Mouse (Mus musculus): Measurements from ENCODE around the gene Gm11559. TPM values are rescaled to one million over a fixed set of nuclear protein-coding genes. Genes with fewer than 3 reads are reported as not detected.

Gene Gm11559
- not detected for polyA plus RNA-seq (2014; fragmentation: Illumina TruSeq; extraction: RNeasy Lipid Tissue Mini Kit (QIAGEN cat#74804); ENCODE audit: low read depth, low replicate concordance)

GRCm38 (mm10) chr11:99864176-99864575 lies at the start of gene Gm11559:
Gene Gm11559, plus strand, starts transcription at chr11:99864476.

DNA sequence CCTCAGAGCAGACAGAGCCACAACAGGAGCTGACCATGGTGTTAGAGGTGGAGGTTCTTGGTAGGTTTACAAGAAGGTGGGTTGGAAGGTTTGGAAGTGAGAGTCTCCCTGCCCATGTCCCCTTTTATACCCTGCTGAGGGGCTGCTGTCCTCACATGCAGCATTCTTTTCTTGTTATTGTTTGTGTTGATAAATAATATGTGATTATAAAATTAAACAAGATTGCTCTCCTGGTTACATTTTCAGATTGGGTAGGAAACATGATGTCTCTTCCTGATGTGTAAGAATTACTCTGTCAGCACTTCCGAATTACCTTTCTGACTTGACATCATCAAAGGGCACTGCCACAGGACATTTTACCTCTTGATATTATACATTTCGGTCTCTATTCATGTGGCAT lies 48.7 kb upstream of the Gm11559 start, which contains the start of gene Gm11564:
Gene Gm11564, minus strand, starts transcription at position 101 of the 400 bp plus-strand sequence.

DNA sequence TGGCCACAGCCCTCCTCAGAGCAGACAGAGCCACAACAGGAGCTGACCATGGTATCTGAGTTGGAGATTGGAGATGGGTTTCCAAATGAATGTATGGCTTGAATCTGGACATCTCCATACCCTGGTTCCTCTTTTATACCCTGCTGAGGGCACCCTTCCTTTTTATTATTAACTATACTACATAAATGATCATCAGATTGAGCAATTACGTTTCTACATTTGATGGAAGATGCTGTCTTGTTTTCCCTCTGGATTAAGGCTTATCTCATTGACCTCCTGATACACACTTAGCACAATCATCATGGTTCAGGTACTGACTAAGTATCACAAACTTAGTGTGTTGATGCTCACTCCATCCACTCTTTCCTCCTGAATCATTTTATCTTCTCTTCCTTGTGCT lies 26.3 kb upstream of the Gm11559 start, which contains the start of gene 2300003K06Rik:
Gene 2300003K06Rik, minus strand, starts transcription at position 101 of the 400 bp plus-strand sequence.

DNA sequence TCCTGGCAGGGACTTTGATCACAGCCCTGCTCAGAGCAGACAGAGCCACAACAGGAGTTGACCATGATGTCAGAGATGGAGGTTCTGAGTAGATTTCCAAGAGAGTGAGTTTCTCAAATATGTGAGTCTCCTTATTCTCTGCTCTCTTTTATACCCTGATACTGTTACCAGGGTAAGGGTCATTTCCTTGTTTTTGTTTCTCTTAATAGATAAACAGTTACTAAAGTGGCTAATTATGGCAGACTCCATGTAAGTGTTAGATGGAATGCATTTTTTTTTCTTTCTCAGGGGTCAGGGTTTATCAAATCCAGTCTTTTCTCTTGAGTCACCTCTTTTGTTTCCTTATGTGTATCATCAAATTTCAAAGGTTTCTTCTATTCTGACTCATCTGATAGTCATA lies 12.8 kb upstream of the Gm11559 start, which contains the start of gene Krtap4-16:
Gene Krtap4-16, minus strand, starts transcription at position 101 of the 400 bp plus-strand sequence.

GRCm38 (mm10) chr11:99857617-99858016 lies 6.7 kb upstream of the Gm11559 start, which contains the start of gene Gm11568:
Gene Gm11568, plus strand, starts transcription at chr11:99857917.

GRCm38 (mm10) chr11:99873089-99873488 lies 8.8 kb downstream of the Gm11559 start, which contains the start of gene Krtap9-1:
Gene Krtap9-1, plus strand, starts transcription at chr11:99873389.

GRCm38 (mm10) chr11:99878887-99879286 lies 14.6 kb downstream of the Gm11559 start, which contains the start of gene Gm11567:
Gene Gm11567, plus strand, starts transcription at chr11:99879187.

DNA sequence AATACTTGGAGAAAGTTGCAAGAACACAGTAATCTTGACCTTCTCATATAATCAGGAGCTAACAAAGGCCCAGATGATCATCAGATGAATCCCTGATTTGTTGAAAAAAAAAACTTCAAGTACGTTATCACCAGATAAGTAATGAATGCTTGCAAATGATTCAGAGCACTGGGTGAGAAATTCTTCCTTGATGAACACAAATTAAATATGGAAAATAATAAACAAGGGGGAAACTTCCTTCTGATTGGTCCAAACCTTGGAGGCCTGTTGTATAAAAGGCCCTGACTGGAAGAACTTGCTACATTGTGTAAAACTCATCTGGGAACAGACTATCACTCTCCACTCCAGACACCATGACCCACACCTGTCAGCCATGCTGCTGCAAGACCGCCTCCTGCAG lies 43.3 kb downstream of the Gm11559 start, which contains the start of gene Krtap31-1:
Gene Krtap31-1, plus strand, starts transcription at position 301 of the 400 bp plus-strand sequence.

DNA sequence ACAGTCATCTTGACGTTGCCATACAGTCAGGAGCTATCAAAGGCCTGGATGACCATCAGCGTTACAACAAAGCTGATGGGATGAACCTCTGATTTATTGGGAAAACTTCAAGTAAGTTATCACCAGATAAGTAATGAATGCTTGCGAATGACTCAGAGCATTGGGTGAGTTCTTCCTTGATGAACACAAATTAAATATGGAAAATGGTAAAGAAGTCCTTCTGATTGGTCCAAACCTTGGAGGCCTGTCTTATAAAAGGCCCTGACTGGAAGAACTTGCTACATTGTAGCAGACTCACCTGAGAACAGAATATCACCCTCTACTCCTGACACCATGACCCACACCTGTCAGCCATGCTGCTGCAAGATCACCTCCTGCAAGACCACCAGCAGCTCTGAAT lies 50.2 kb downstream of the Gm11559 start, which contains the start of gene Gm11565:
Gene Gm11565, plus strand, starts transcription at position 301 of the 400 bp plus-strand sequence.

Other genes starting within 250 kb of the Gm11559 start
- not detected for gene Krtap2-4, start 249.6 kb upstream of the Gm11559 start, polyA plus RNA-seq (2014; fragmentation: Illumina TruSeq; extraction: RNeasy Lipid Tissue Mini Kit (QIAGEN cat#74804); ENCODE audit: low read depth, low replicate concordance)
- gene Gm11562, start 244.0 kb upstream of the Gm11559 start, polyA plus RNA-seq (2014; fragmentation: Illumina TruSeq; extraction: RNeasy Lipid Tissue Mini Kit (QIAGEN cat#74804); ENCODE audit: low read depth, low replicate concordance), result not detected
- not detected for gene Krtap4-1, start 236.2 kb upstream of the Gm11559 start, polyA plus RNA-seq (2014; fragmentation: Illumina TruSeq; extraction: RNeasy Lipid Tissue Mini Kit (QIAGEN cat#74804); ENCODE audit: low read depth, low replicate concordance)
- not detected for gene Krtap4-2, start 229.4 kb upstream of the Gm11559 start, polyA plus RNA-seq (2014; fragmentation: Illumina TruSeq; extraction: RNeasy Lipid Tissue Mini Kit (QIAGEN cat#74804); ENCODE audit: low read depth, low replicate concordance)
- gene Krtap4-7, start 220.4 kb upstream of the Gm11559 start, polyA plus RNA-seq (2014; fragmentation: Illumina TruSeq; extraction: RNeasy Lipid Tissue Mini Kit (QIAGEN cat#74804); ENCODE audit: low read depth, low replicate concordance), result not detected
- not detected for gene Gm11555, start 214.2 kb upstream of the Gm11559 start, polyA plus RNA-seq (2014; fragmentation: Illumina TruSeq; extraction: RNeasy Lipid Tissue Mini Kit (QIAGEN cat#74804); ENCODE audit: low read depth, low replicate concordance)
- gene Gm11563, start 205.5 kb upstream of the Gm11559 start, polyA plus RNA-seq (2014; fragmentation: Illumina TruSeq; extraction: RNeasy Lipid Tissue Mini Kit (QIAGEN cat#74804); ENCODE audit: low read depth, low replicate concordance), result not detected
- gene Krtap4-6, start 198.5 kb upstream of the Gm11559 start, polyA plus RNA-seq (2014; fragmentation: Illumina TruSeq; extraction: RNeasy Lipid Tissue Mini Kit (QIAGEN cat#74804); ENCODE audit: low read depth, low replicate concordance), result not detected
- not detected for gene Gm14190, start 173.7 kb upstream of the Gm11559 start, polyA plus RNA-seq (2014; fragmentation: Illumina TruSeq; extraction: RNeasy Lipid Tissue Mini Kit (QIAGEN cat#74804); ENCODE audit: low read depth, low replicate concordance)
- not detected for gene Gm14180, start 130.2 kb upstream of the Gm11559 start, polyA plus RNA-seq (2014; fragmentation: Illumina TruSeq; extraction: RNeasy Lipid Tissue Mini Kit (QIAGEN cat#74804); ENCODE audit: low read depth, low replicate concordance)
- gene Gm11595, start 91.6 kb upstream of the Gm11559 start, polyA plus RNA-seq (2014; fragmentation: Illumina TruSeq; extraction: RNeasy Lipid Tissue Mini Kit (QIAGEN cat#74804); ENCODE audit: low read depth, low replicate concordance), result not detected
- not detected for gene Krtap4-8, start 83.8 kb upstream of the Gm11559 start, polyA plus RNA-seq (2014; fragmentation: Illumina TruSeq; extraction: RNeasy Lipid Tissue Mini Kit (QIAGEN cat#74804); ENCODE audit: low read depth, low replicate concordance)
- gene Krtap4-9, start 79.3 kb upstream of the Gm11559 start, polyA plus RNA-seq (2014; fragmentation: Illumina TruSeq; extraction: RNeasy Lipid Tissue Mini Kit (QIAGEN cat#74804); ENCODE audit: low read depth, low replicate concordance), result not detected
- gene Gm11596, start 71.0 kb upstream of the Gm11559 start, polyA plus RNA-seq (2014; fragmentation: Illumina TruSeq; extraction: RNeasy Lipid Tissue Mini Kit (QIAGEN cat#74804); ENCODE audit: low read depth, low replicate concordance), result not detected
- not detected for gene Gm11569, start 65.5 kb upstream of the Gm11559 start, polyA plus RNA-seq (2014; fragmentation: Illumina TruSeq; extraction: RNeasy Lipid Tissue Mini Kit (QIAGEN cat#74804); ENCODE audit: low read depth, low replicate concordance)
- not detected for gene Gm11554, start 60.0 kb upstream of the Gm11559 start, polyA plus RNA-seq (2014; fragmentation: Illumina TruSeq; extraction: RNeasy Lipid Tissue Mini Kit (QIAGEN cat#74804); ENCODE audit: low read depth, low replicate concordance)
- not detected for gene Krtap4-13, start 54.6 kb upstream of the Gm11559 start, polyA plus RNA-seq (2014; fragmentation: Illumina TruSeq; extraction: RNeasy Lipid Tissue Mini Kit (QIAGEN cat#74804); ENCODE audit: low read depth, low replicate concordance)
- not detected for gene Gm11564, start 48.8 kb upstream of the Gm11559 start, polyA plus RNA-seq (2014; fragmentation: Illumina TruSeq; extraction: RNeasy Lipid Tissue Mini Kit (QIAGEN cat#74804); ENCODE audit: low read depth, low replicate concordance)
- not detected for gene 2300003K06Rik, start 26.4 kb upstream of the Gm11559 start, polyA plus RNA-seq (2014; fragmentation: Illumina TruSeq; extraction: RNeasy Lipid Tissue Mini Kit (QIAGEN cat#74804); ENCODE audit: low read depth, low replicate concordance)
- gene Krtap4-16, start 12.9 kb upstream of the Gm11559 start, polyA plus RNA-seq (2014; fragmentation: Illumina TruSeq; extraction: RNeasy Lipid Tissue Mini Kit (QIAGEN cat#74804); ENCODE audit: low read depth, low replicate concordance), result not detected
- gene Gm11568, start 6.6 kb upstream of the Gm11559 start, polyA plus RNA-seq (2014; fragmentation: Illumina TruSeq; extraction: RNeasy Lipid Tissue Mini Kit (QIAGEN cat#74804); ENCODE audit: low read depth, low replicate concordance), result not detected
- gene Krtap9-1, start 8.9 kb downstream of the Gm11559 start, polyA plus RNA-seq (2014; fragmentation: Illumina TruSeq; extraction: RNeasy Lipid Tissue Mini Kit (QIAGEN cat#74804); ENCODE audit: low read depth, low replicate concordance), result not detected
- not detected for gene Gm11567, start 14.7 kb downstream of the Gm11559 start, polyA plus RNA-seq (2014; fragmentation: Illumina TruSeq; extraction: RNeasy Lipid Tissue Mini Kit (QIAGEN cat#74804); ENCODE audit: low read depth, low replicate concordance)
- not detected for gene Krtap31-1, start 43.4 kb downstream of the Gm11559 start, polyA plus RNA-seq (2014; fragmentation: Illumina TruSeq; extraction: RNeasy Lipid Tissue Mini Kit (QIAGEN cat#74804); ENCODE audit: low read depth, low replicate concordance)
- gene Gm11565, start 50.3 kb downstream of the Gm11559 start, polyA plus RNA-seq (2014; fragmentation: Illumina TruSeq; extraction: RNeasy Lipid Tissue Mini Kit (QIAGEN cat#74804); ENCODE audit: low read depth, low replicate concordance), result not detected
- not detected for gene Krtap31-2, start 71.8 kb downstream of the Gm11559 start, polyA plus RNA-seq (2014; fragmentation: Illumina TruSeq; extraction: RNeasy Lipid Tissue Mini Kit (QIAGEN cat#74804); ENCODE audit: low read depth, low replicate concordance)
- not detected for gene Krtap9-5, start 84.0 kb downstream of the Gm11559 start, polyA plus RNA-seq (2014; fragmentation: Illumina TruSeq; extraction: RNeasy Lipid Tissue Mini Kit (QIAGEN cat#74804); ENCODE audit: low read depth, low replicate concordance)
- not detected for gene Krtap29-1, start 114.6 kb downstream of the Gm11559 start, polyA plus RNA-seq (2014; fragmentation: Illumina TruSeq; extraction: RNeasy Lipid Tissue Mini Kit (QIAGEN cat#74804); ENCODE audit: low read depth, low replicate concordance)
- gene Krtap16-1, start 122.1 kb downstream of the Gm11559 start, polyA plus RNA-seq (2014; fragmentation: Illumina TruSeq; extraction: RNeasy Lipid Tissue Mini Kit (QIAGEN cat#74804); ENCODE audit: low read depth, low replicate concordance), result not detected
- not detected for gene Krtap17-1, start 129.5 kb downstream of the Gm11559 start, polyA plus RNA-seq (2014; fragmentation: Illumina TruSeq; extraction: RNeasy Lipid Tissue Mini Kit (QIAGEN cat#74804); ENCODE audit: low read depth, low replicate concordance)
- gene Krt33a, start 151.7 kb downstream of the Gm11559 start, polyA plus RNA-seq (2014; fragmentation: Illumina TruSeq; extraction: RNeasy Lipid Tissue Mini Kit (QIAGEN cat#74804); ENCODE audit: low read depth, low replicate concordance), result not detected
- gene Krt33b, start 165.4 kb downstream of the Gm11559 start, polyA plus RNA-seq (2014; fragmentation: Illumina TruSeq; extraction: RNeasy Lipid Tissue Mini Kit (QIAGEN cat#74804); ENCODE audit: low read depth, low replicate concordance), result not detected
- gene Krt34, start 177.1 kb downstream of the Gm11559 start, polyA plus RNA-seq (2014; fragmentation: Illumina TruSeq; extraction: RNeasy Lipid Tissue Mini Kit (QIAGEN cat#74804); ENCODE audit: low read depth, low replicate concordance), result not detected
- gene Krt31, start 186.1 kb downstream of the Gm11559 start, polyA plus RNA-seq (2014; fragmentation: Illumina TruSeq; extraction: RNeasy Lipid Tissue Mini Kit (QIAGEN cat#74804); ENCODE audit: low read depth, low replicate concordance), result not detected
- not detected for gene Krt32, start 223.8 kb downstream of the Gm11559 start, polyA plus RNA-seq (2014; fragmentation: Illumina TruSeq; extraction: RNeasy Lipid Tissue Mini Kit (QIAGEN cat#74804); ENCODE audit: low read depth, low replicate concordance)
- gene Krt35, start 231.8 kb downstream of the Gm11559 start, polyA plus RNA-seq (2014; fragmentation: Illumina TruSeq; extraction: RNeasy Lipid Tissue Mini Kit (QIAGEN cat#74804); ENCODE audit: low read depth, low replicate concordance), result not detected
- gene Krt36, start 241.2 kb downstream of the Gm11559 start, polyA plus RNA-seq (2014; fragmentation: Illumina TruSeq; extraction: RNeasy Lipid Tissue Mini Kit (QIAGEN cat#74804); ENCODE audit: low read depth, low replicate concordance), result not detected